ENCODE assay signal across 34 mouse cellular contexts in genomic region chr12:54213230-54213629, GRCm38 (mm10). TPM values are rescaled to one million over a fixed set of nuclear protein-coding genes. Genes with fewer than 3 reads are reported as not detected.
DNase-seq lines count a peak whose midpoint lies in the region; ATAC-seq and TF ChIP-seq lines count a peak whose summit lies in the region.
"Had no signal": no experiment of that assay in that cellular context is flagged by ENCODE, and none has a peak within 500 bp of the region (broad histone marks: within the 10 kb centered on the region; RNA-seq: fewer than 3 reads in every experiment).

No protein-coding gene starts in this region.

- H3K4me1 ChIP-seq in bone marrow, adult 2 months (ENCODE audit: control insufficient read depth, insufficient read depth, low read length), result peaks cover 1% of the 10 kb centered on the region; the same call in 1 of the 2 replicates
- peaks cover 13% of the 10 kb centered on the region for H3K4me1 ChIP-seq in intestine, embryonic 16.5 days (ENCODE audit: control insufficient read depth, insufficient read depth, low read length)
- H3K4me1 ChIP-seq in midbrain, embryonic 14.5 days (ENCODE audit: control insufficient read depth, insufficient read depth, low read length), result no peaks in the 10 kb centered on the region
- H3K4me1 ChIP-seq: embryonic facial prominence, embryonic 13.5 days; forebrain, embryonic 13.5 days; heart, embryonic 15.5 days had no signal

- ATAC-seq in intestine, embryonic 16.5 days, result no peak
- ATAC-seq in megakaryocyte progenitor cell, adult 5-6 weeks (replicated peaks; ENCODE audit: poor library complexity), result peak; percentile 79
- ATAC-seq in erythroid progenitor cell, adult 5-6 weeks (replicated peaks; ENCODE audit: low FRiP score, poor library complexity, severe bottlenecking), result no peak
- ATAC-seq in midbrain, embryonic 14.5 days (ENCODE audit: low FRiP score, low TSS enrichment), result no peak
- ATAC-seq: forebrain, embryonic 13.5 days; forebrain, embryonic 16.5 days; hindbrain, postnatal 0 days; Patski had no signal

- H3K9ac ChIP-seq in intestine, embryonic 16.5 days (ENCODE audit: low read depth, low read length), result no peak overlapping the region
- H3K9ac ChIP-seq in midbrain, embryonic 14.5 days (replicated peaks; ENCODE audit: low read length), result no peak overlapping the region
- H3K9ac ChIP-seq: embryonic facial prominence, embryonic 13.5 days; forebrain, embryonic 13.5 days; heart, embryonic 12.5 days; heart, embryonic 15.5 days; hindbrain, embryonic 14.5 days had no signal

- no peaks in the 10 kb centered on the region for H3K9me3 ChIP-seq in intestine, embryonic 16.5 days (ENCODE audit: control insufficient read depth, low read length)
- H3K9me3 ChIP-seq in midbrain, embryonic 14.5 days (ENCODE audit: control insufficient read depth, low read length), result no peaks in the 10 kb centered on the region
- H3K9me3 ChIP-seq: embryonic facial prominence, embryonic 10.5 days; embryonic facial prominence, embryonic 13.5 days; forebrain, embryonic 10.5 days; forebrain, embryonic 13.5 days; heart, embryonic 12.5 days; heart, embryonic 15.5 days had no signal

- H3K4me2 ChIP-seq in intestine, embryonic 16.5 days (ENCODE audit: low read depth, low read length), result no peak overlapping the region
- no peak overlapping the region for H3K4me2 ChIP-seq in midbrain, embryonic 14.5 days (ENCODE audit: low read length)
- H3K4me2 ChIP-seq: embryonic facial prominence, embryonic 13.5 days; forebrain, embryonic 13.5 days; heart, embryonic 12.5 days; heart, embryonic 15.5 days; hindbrain, embryonic 14.5 days had no signal

- H3K36me3 ChIP-seq in intestine, embryonic 16.5 days (ENCODE audit: control insufficient read depth, insufficient read depth, low read length), result no peaks in the 10 kb centered on the region
- no peaks in the 10 kb centered on the region for H3K36me3 ChIP-seq in midbrain, embryonic 14.5 days (ENCODE audit: control insufficient read depth, insufficient read depth, low read length)
- H3K36me3 ChIP-seq: embryonic facial prominence, embryonic 10.5 days; embryonic facial prominence, embryonic 13.5 days; forebrain, embryonic 10.5 days; G1E; heart, embryonic 12.5 days; heart, embryonic 15.5 days had no signal

- H3K27me3 ChIP-seq in intestine, embryonic 16.5 days (replicated peaks; ENCODE audit: control insufficient read depth, insufficient read depth, low read length), result no peaks in the 10 kb centered on the region
- no peaks in the 10 kb centered on the region for H3K27me3 ChIP-seq in midbrain, embryonic 14.5 days (ENCODE audit: control insufficient read depth, insufficient read depth, low read length)
- H3K27me3 ChIP-seq: CH12.LX; embryonic facial prominence, embryonic 13.5 days; forebrain, embryonic 13.5 days; heart, embryonic 12.5 days; heart, embryonic 15.5 days; Patski had no signal

- peak overlapping the region; percentile 45; the same call in 1 of the 2 replicates for H3K27ac ChIP-seq in bone marrow, adult 2 months (ENCODE audit: control insufficient read depth, insufficient read depth, low read depth, low read length, poor library complexity)
- H3K27ac ChIP-seq in intestine, embryonic 16.5 days (ENCODE audit: low read length), result peak overlapping the region; percentile 68
- H3K27ac ChIP-seq in midbrain, embryonic 14.5 days (replicated peaks; ENCODE audit: low read depth, low read length), result no peak overlapping the region
- H3K27ac ChIP-seq: embryonic facial prominence, embryonic 10.5 days; embryonic facial prominence, embryonic 13.5 days; forebrain, embryonic 10.5 days; forebrain, embryonic 13.5 days; heart, embryonic 15.5 days; hindbrain, embryonic 14.5 days; hindbrain, postnatal 0 days had no signal

- TF ChIP-seq POLR2A in bone marrow, adult 2 months (IDR thresholded peaks at IDR 0.05; ENCODE audit: borderline replicate concordance, control insufficient read depth, low read depth, low read length), result no peak

- 21% methylated on average over 5 of the region's 5 CpGs for WGBS in bone marrow, adult 2 months
- 58% methylated on average over 5 of the region's 5 CpGs for WGBS in intestine, embryonic 16.5 days
- 64% methylated on average over 5 of the region's 5 CpGs for WGBS in midbrain, embryonic 14.5 days

- TF ChIP-seq CTCF in bone marrow, adult 2 months (IDR thresholded peaks at IDR 0.05; ENCODE audit: control insufficient read depth, insufficient read depth, low read length), result no peak

- intact Hi-C loops in heart, postnatal 14 days (cut with DNase I), result no loop called here

- peak; percentile 29 for DNase-seq in heart, adult 11 months
- DNase-seq in heart, postnatal 14 days, result no peak
- no peak for DNase-seq in left cerebral cortex, adult 18-20 months (ENCODE audit: low spot score in 2 of 2)
- no peak for DNase-seq in midbrain, embryonic 14.5 days
- DNase-seq: adrenal gland, adult 2 months; adrenal gland, postnatal 14 days; B cell, adult 2 months; cerebellum, adult 11-12 months; cerebellum, adult 8-10 months; cerebellum, postnatal 10 days; cerebellum, postnatal 36 days; embryo, embryonic 11 days; gastrocnemius, postnatal 10 days; gastrocnemius, postnatal 36 days; heart, adult 18-20 months; heart, postnatal 10 days; heart, postnatal 4 days had no signal

- no peak overlapping the region for H3K4me3 ChIP-seq in bone marrow, adult 2 months (replicated peaks; ENCODE audit: control insufficient read depth, low read depth, low read length)
- no peak overlapping the region for H3K4me3 ChIP-seq in intestine, embryonic 16.5 days (ENCODE audit: low read length)
- H3K4me3 ChIP-seq in midbrain, embryonic 14.5 days (replicated peaks; ENCODE audit: low read depth, low read length), result no peak overlapping the region
- H3K4me3 ChIP-seq: embryonic facial prominence, embryonic 10.5 days; embryonic facial prominence, embryonic 13.5 days; erythroblast, embryonic 14.5 days; forebrain, embryonic 10.5 days; forebrain, embryonic 13.5 days; heart, embryonic 12.5 days; heart, embryonic 15.5 days had no signal

RNA-seq across cellular contexts. Expression of gene Egln3, which starts 9.6 kb away (rescaled TPM):
- 10 to 100 TPM; 65.7 to 75.7 TPM for total RNA-seq in heart, postnatal 14 days (2021)
- 0.72 and 1.9 TPM in 2 replicates for polyA plus RNA-seq in bone marrow, adult 2 months (2011; ENCODE audit: insufficient read depth, insufficient read length, low replicate concordance, missing spikeins)
- polyA plus RNA-seq in intestine, embryonic 16.5 days (2015; fragmentation: Nextera tagmentation; extraction: Ambion mirVana), result 69.4 and 73.6 TPM in 2 replicates
- 48.4 and 55.3 TPM in 2 replicates for total RNA-seq in megakaryocyte progenitor cell, adult 5-6 weeks (2015)
- 21.5 and 23.6 TPM in 2 replicates for total RNA-seq in megakaryocyte progenitor cell, adult 5-6 weeks (2017)
- 10 to 100 TPM; 10.2 to 11.2 TPM for total RNA-seq in left cerebral cortex, adult 18-20 months (2021)
- 3.8 and 5.4 TPM in 2 replicates for total RNA-seq in erythroid progenitor cell, adult 5-6 weeks (2015; ENCODE audit: low replicate concordance)
- total RNA-seq in erythroid progenitor cell, adult 5-6 weeks (2017; ENCODE audit: low replicate concordance), result 0.68 and 0.90 TPM in 2 replicates
- polyA plus RNA-seq in midbrain, embryonic 14.5 days (2014; fragmentation: Nextera tagmentation; extraction: Ambion mirVana), result 5.6 and 5.9 TPM in 2 replicates
- polyA plus RNA-seq: erythroblast, embryonic 14.5 days; G1E had no signal
